Mouse (Mus musculus): ENCODE results near the gene Gabarapl2.

Gene Gabarapl2

GRCm38 (mm10) chr8:111974138-111974537, 33.6 kb downstream of the Gabarapl2 start:
- DNase-seq: no peak

DNA sequence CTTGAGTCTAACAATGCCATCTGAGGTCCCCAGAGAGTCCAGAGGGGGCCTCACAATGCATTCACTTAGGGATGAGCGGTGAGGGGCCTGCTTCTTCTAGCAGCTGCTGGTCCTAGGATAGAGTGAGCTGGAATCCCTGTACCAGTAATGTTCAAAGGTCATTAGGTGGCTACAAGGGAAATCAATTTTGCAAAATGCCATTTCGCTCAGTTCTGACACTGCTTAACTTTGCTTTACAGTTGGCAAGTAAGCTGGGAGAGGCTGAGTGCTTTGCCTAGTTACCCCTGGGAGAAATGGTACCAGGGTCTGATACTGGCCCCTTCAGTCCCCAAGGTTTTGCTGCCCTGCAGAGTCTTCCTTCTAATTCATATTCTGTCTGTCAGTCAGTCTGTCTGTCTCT, 35.2 kb downstream of the Gabarapl2 start:
- DNase-seq: no peak

DNA sequence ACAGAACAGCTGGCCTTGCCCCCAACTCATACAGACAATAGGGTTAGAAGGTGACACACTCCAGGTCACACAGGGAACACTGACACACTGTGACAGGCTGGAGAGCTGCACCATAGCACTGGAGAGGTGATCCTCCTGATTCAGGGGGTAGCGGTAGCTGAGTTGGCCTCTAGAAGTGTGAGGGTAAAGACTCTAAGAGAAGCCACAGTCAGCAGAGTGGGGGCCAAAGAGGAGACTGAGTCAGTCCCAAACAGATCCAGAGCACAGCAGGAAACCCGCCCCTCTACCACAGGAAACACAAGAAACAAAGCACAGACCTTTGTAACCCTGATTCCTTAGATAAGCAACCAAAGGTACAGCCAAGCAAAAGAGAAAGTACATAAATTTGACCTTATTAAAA, 35.8 kb downstream of the Gabarapl2 start:
- no peak for DNase-seq

DNA sequence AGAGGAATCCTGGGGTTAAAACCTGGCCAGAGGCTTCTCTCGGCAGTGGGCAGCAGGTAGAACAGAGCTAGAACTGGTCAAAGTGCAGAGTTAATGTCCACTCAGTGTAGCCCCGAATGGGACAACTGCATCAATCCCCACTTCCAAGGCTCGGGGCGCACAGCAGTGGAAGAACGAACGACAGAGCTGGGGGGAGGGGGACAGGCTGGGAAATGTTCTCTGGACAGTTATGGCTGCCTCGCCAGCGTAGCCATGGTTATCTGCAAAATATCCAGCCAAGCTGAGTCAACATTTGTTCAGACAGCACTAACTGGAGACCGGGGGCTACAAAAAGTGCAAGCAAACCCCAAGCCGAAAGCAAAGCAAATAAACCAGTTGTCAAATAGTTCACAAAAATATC, 37.6 kb downstream of the Gabarapl2 start:
- DNase-seq: no peak

DNA sequence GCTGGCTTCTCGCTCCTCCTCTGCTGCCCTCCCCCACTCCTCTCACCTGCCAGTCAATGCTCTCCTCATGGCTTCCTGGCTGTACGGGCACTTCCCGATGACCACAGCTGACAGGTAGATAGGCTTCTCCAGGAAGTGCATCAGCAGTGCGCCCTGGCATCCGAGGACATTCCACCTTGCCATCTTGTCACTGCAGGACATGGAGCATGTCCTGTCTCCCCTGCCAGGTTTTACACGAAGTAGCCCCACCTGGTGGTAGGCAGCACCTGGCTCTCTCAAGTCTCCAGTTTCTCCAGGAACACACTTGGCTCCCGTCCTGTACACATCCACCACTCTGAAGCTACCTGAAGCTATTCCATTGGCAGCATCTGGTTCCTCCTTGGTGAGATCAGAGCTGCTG, 41.6 kb downstream of the Gabarapl2 start:
- DNase-seq: no peak

- DNase-seq: no peak
Observed at GRCm38 (mm10) chr8:111984511-111984910, 44.0 kb downstream of the Gabarapl2 start.

DNA sequence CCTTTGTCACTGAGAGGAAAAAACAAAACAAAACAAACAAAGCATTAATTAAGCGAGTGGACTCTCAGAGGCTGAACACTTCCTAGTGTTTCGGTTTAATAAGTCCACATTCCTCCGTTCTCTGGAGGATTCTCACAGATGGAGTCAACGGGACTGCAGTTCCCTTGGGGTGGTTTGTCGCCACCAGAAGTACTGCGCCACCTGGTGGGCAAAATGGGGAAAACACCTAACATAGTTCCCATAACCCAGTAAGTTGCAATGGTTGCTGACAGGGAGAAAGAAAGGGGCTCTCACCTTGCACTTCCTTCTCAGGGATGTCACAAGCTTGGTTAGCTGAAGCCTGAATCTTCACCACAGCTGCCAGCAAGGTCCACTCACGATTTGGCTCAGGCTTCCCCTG, 49.4 kb downstream of the Gabarapl2 start:
- DNase-seq: peak; percentile 88

- no peak for DNase-seq
Observed at GRCm38 (mm10) chr8:111991278-111991677, 50.8 kb downstream of the Gabarapl2 start.

DNA sequence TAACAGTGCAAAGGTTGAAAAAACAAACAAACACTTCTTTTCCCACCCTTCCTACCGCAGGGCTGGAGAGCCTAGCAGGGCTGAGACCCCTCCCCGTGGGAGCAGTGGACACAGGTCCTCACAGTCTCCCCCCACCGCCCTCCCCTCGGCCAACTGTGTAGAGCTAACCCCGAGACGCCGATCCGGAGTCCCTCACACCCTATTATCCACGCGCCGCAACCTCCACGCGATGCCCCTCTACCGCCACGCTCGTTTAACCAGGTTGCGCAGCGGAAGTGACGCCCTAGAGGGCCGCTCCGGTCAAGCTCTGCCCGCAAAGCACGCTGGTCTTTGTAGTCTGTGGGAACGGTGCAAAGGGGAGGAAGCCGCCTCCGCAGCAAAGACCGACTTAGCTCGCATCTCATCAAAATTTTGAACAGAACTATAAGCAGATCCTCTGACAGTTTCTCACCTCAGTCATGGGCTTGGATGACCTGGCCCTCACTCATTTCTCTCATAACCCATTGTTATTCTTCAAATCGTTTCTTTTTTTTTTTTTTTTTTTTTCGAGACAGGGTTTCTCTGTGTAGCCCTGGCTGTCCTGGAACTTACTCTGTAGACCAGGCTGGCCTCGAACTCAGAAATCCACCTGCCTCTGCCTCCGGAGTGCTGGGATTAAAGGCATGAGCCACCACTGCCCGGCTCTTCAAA, 51.7 kb downstream of the Gabarapl2 start, which contains the start of gene Adat1:
Gene Adat1 (minus strand): TSS at position 290 of the 690 bp plus-strand sequence.
- peak; percentile 95 for DNase-seq

GRCm38 (mm10) chr8:111992703-111993039, 52.2 kb downstream of the Gabarapl2 start:
- no peak for DNase-seq
